Mouse (Mus musculus): Measurements from ENCODE around the gene Stim2.

Gene Stim2

GRCm38 (mm10) chr5:54148091-54148795, 149.9 kb downstream of the Stim2 start:
- DNase-seq = no peak

GRCm38 (mm10) chr5:54154503-54155226, 156.4 kb downstream of the Stim2 start:
- DNase-seq = peak; percentile 25 to 35

GRCm38 (mm10) chr5:54155227-54155776, 157.0 kb downstream of the Stim2 start:
- no peak for DNase-seq

- DNase-seq = no peak
These were observed 157.6 kb downstream of the Stim2 start for GRCm38 (mm10) chr5:54155916-54156315.

- no peak for DNase-seq
These were observed 158.7 kb downstream of the Stim2 start for GRCm38 (mm10) chr5:54156944-54157527.

GRCm38 (mm10) chr5:54158230-54158629, 159.9 kb downstream of the Stim2 start:
- no peak for DNase-seq

GRCm38 (mm10) chr5:54159156-54159793, 161.0 kb downstream of the Stim2 start:
- no peak for DNase-seq

GRCm38 (mm10) chr5:54160561-54160960, 162.3 kb downstream of the Stim2 start:
- DNase-seq = no peak

- DNase-seq = no peak
These were observed 165.6 kb downstream of the Stim2 start for GRCm38 (mm10) chr5:54163890-54164289.
